Mouse (Mus musculus) embryonic facial prominence, embryonic 11.5 days (tissue): ENCODE measurements around the gene Dusp18. TPM values are rescaled to one million over a fixed set of nuclear protein-coding genes. Genes with fewer than 3 reads are reported as not detected.

Source experiments
- ATAC-seq: fragments of 200-750 bp; cut with Nextera tagmentation; replicated peaks from 2 replicates; pipeline ENCODE4 v1.8.0; 2017; ENCODE audit warnings: low read depth; ENCODE audit not compliant: insufficient number of reproducible peaks, low FRiP score, low TSS enrichment
- DNase-seq: peaks from one replicate; pipeline ENCODE4 v3.0.0-alpha.2; 2015; ENCODE audit warnings: low spot score
- H3K27ac ChIP-seq: fragments of 300-500 bp; sonication (generic); replicated peaks from 2 replicates; pipeline ENCODE4 v1.5.1; 2014; ENCODE audit warnings: mild to moderate bottlenecking, low read depth, low read length, control low read depth
- H3K27me3 ChIP-seq: fragments of 300-500 bp; sonication (generic); 2 replicates; pipeline ENCODE4 v1.6.1; 2014; ENCODE audit warnings: mild to moderate bottlenecking, low read length, moderate library complexity, mixed read lengths; ENCODE audit not compliant: control insufficient read depth, insufficient read depth
- H3K36me3 ChIP-seq: fragments of 300-500 bp; sonication (generic); replicated peaks from 2 replicates; pipeline ENCODE4 v1.6.1; 2014; ENCODE audit warnings: low read depth, mild to moderate bottlenecking, low read length, moderate library complexity, mixed read lengths; ENCODE audit not compliant: control insufficient read depth, insufficient read depth
- H3K4me1 ChIP-seq: fragments of 300-500 bp; sonication (generic); 2 replicates; pipeline ENCODE4 v1.6.1; 2014; ENCODE audit warnings: low read length, mixed read lengths; ENCODE audit not compliant: control insufficient read depth, insufficient read depth
- H3K4me2 ChIP-seq: fragments of 300-500 bp; sonication (generic); 2 replicates; pipeline ENCODE4 v1.6.1; 2014; ENCODE audit warnings: low read depth, mild to moderate bottlenecking, control low read depth, low read length, moderate library complexity
- H3K4me3 ChIP-seq: fragments of 300-500 bp; sonication (generic); 2 replicates; pipeline ENCODE4 v1.5.1; 2014; ENCODE audit warnings: low read depth, low read length, control low read depth
- H3K9ac ChIP-seq: fragments of 300-500 bp; sonication (generic); replicated peaks from 2 replicates; pipeline ENCODE4 v1.6.1; 2014; ENCODE audit warnings: mild to moderate bottlenecking, control low read depth, low read length
- H3K9me3 ChIP-seq: fragments of 300-500 bp; sonication (generic); replicated peaks from 2 replicates; pipeline ENCODE4 v1.6.1; 2016; ENCODE audit warnings: mild to moderate bottlenecking, low read length, inconsistent platforms, mixed read lengths; ENCODE audit not compliant: control insufficient read depth
- WGBS: fragments of 180-500 bp; shearing (Covaris S2); extraction: QIAGEN DNeasy Blood & Tissue Kit; methylation state at CpG from one replicate; pipeline ENCODE4 v1.1.7; 2014; 5-methylcytosine and 5-hydroxymethylcytosine counted together
- polyA plus RNA-seq: library from polyadenylated mRNA; unstranded; fragments of >200 nt; fragmentation: Nextera tagmentation; extraction: Ambion mirVana; gene quantifications from 2 replicates; pipeline ENCODE4 v1.2.1, GENCODE M21; 2014

Dusp18 gene
- polyA plus RNA-seq, 1 experiment from 2014 or later = 13.2 TPM

DNA sequence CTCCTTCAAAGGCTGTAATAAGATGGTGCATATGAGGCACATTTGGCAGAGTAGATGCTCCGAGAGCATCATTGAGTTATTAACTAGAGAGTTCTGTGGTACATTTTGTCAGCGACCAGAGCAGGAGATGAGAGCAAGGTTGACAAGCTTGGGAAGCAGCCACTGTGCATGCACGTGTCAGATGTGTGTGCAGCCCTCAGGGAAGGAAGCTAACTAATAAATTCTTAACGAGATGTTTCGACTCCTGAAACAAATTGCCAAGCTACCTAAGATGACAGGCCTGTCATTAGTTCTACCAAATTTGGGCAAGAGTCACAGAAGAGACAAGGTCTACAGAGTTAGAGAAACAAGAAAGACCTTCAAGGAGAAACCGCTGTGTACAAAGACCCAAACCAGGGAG is 30.7 kb upstream of the Dusp18 start:
- Histone ChIP-seq H3K4me2 (peak overlapping the region; percentile 80), H3K4me1 (peaks cover 3% of the 10 kb centered on the region; the same call in 1 of the 2 replicates), H3K9me3 (no peaks in the 10 kb centered on the region), H3K27me3 (peaks cover 7% of the 10 kb centered on the region; the same call in 1 of the 2 replicates), H3K4me3 (peak overlapping the region; percentile 48), H3K36me3 (no peaks in the 10 kb centered on the region), H3K9ac (peak overlapping the region; percentile 50; the same call in 1 of the 2 replicates), H3K27ac (no peak overlapping the region)
- ATAC-seq (no peak), DNase-seq (peak; percentile 26)
- 37% methylated on average over 6 of the region's 6 CpGs for WGBS

DNA sequence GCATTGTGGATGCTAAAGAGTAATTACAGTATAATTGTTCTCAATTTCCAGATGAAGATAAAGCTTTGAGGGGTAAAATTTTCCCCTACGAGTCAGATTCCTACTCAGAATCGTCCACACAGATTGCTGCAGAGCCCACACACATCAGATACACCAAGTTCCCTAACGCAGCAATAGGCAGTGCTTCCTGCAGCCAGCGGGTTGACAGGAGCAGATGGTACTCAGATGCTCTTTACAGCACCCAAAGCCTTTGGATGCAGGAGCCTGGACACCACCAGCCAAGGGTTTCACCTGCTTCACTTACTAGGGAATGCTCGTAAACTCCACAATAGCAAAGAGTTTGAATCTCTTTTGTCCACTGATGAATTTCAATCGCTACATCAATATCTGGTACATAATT is 18.6 kb upstream of the Dusp18 start:
- H3K4me2 ChIP-seq = no peak overlapping the region
- no peak overlapping the region for H3K4me3 ChIP-seq
- H3K9me3 ChIP-seq = no peaks in the 10 kb centered on the region
- H3K27me3 ChIP-seq = no peaks in the 10 kb centered on the region
- ATAC-seq = no peak
- no peaks in the 10 kb centered on the region for H3K4me1 ChIP-seq
- H3K27ac ChIP-seq = no peak overlapping the region
- H3K36me3 ChIP-seq = no peaks in the 10 kb centered on the region
- no peak for DNase-seq
- no peak overlapping the region for H3K9ac ChIP-seq
- 74% methylated on average over 6 of the region's 6 CpGs for WGBS

DNA sequence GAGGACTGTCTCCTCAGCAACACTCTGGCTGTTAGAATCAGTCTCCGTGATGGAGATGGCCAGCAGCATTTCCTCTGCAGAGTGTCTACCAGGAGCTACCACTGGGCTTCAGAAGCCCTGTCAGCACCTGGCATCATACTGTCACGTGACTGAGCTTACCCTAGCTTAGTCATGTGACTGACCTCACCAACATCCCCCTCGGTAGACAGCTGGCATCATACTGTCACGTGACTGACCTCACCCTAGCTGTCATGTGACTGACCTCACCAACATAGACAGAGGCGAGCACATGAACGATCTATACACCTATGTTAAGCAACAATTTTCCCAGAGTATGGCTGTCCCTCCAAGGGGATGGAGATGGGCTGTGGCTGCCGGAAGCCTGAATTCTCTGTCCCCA is 16.4 kb upstream of the Dusp18 start:
- Histone ChIP-seq H3K9ac (no peak overlapping the region), H3K27ac (no peak overlapping the region), H3K4me1 (no peaks in the 10 kb centered on the region), H3K27me3 (no peaks in the 10 kb centered on the region), H3K4me3 (no peak overlapping the region), H3K9me3 (no peaks in the 10 kb centered on the region), H3K4me2 (no peak overlapping the region), H3K36me3 (no peaks in the 10 kb centered on the region)
- 73% methylated on average over 7 of the region's 7 CpGs for WGBS
- no peak for DNase-seq
- no peak for ATAC-seq

- Histone ChIP-seq H3K4me3 (no peak overlapping the region), H3K4me1 (no peaks in the 10 kb centered on the region), H3K4me2 (no peak overlapping the region), H3K9ac (no peak overlapping the region), H3K27ac (no peak overlapping the region), H3K9me3 (no peaks in the 10 kb centered on the region), H3K27me3 (no peaks in the 10 kb centered on the region), H3K36me3 (no peaks in the 10 kb centered on the region)
- whole genome bisulfite sequencing = 36% methylated on average over 2 of the region's 2 CpGs
- ATAC-seq (no peak), DNase-seq (peak; percentile 87)
Observed at GRCm38 (mm10) chr11:3879836-3880235, 15.2 kb upstream of the Dusp18 start.

DNA sequence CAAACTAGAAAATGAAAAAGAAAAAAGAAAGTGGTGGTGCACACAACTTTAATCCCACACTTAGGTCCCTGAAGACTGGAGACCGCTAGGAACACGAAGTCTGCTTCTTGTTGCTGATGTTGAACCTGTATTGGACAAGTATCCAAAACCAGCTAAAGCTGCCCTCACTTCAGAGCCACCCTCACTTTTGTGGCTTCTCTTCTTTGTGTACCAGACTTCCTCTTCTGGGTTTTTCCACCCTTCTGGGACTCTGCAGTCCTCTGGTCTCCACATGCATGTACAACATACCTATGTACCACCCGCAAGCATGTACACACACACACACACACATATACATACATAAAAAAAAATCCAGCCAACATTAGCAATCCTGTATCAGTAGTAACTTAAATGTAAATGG is 11.3 kb upstream of the Dusp18 start:
- no peak for ATAC-seq
- 88% methylated on average over 3 of the region's 3 CpGs for WGBS
- no peak overlapping the region for H3K4me3 ChIP-seq

GRCm38 (mm10) chr11:3887331-3887730 is 7.7 kb upstream of the Dusp18 start:
- Histone ChIP-seq H3K36me3 (no peaks in the 10 kb centered on the region), H3K9me3 (no peaks in the 10 kb centered on the region), H3K4me2 (no peak overlapping the region), H3K27me3 (no peaks in the 10 kb centered on the region), H3K9ac (no peak overlapping the region), H3K27ac (no peak overlapping the region), H3K4me3 (no peak overlapping the region), H3K4me1 (no peaks in the 10 kb centered on the region)
- WGBS = 76% methylated on average over 5 of the region's 5 CpGs
- DNase-seq (no peak), ATAC-seq (no peak)

More for the DNA sequence above, 11.3 kb upstream of the Dusp18 start:
- Histone ChIP-seq H3K27ac (no peak overlapping the region), H3K9me3 (no peaks in the 10 kb centered on the region), H3K4me1 (no peaks in the 10 kb centered on the region), H3K9ac (no peak overlapping the region), H3K27me3 (no peaks in the 10 kb centered on the region), H3K36me3 (no peaks in the 10 kb centered on the region), H3K4me2 (no peak overlapping the region)
- DNase-seq = no peak

DNA sequence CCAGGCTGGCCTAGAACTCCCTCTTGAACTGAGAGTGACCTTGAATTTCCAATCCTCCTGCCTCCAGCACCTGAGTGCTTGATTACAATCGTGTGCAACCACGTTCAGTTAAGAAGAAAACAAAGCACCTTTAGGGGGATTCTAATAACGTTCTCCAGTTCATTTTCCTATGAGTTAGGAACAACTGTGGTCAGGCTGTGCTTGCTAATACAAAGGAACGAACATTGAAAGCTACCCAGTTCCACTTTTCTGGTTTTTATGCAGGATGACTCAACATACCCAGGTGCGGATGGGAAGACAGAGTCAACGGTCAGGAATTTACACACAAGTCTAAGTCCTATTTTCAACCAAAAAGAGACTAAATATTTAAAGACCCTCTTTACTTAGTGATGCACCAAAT is 1.1 kb upstream of the Dusp18 start:
- ATAC-seq = no peak
- WGBS = 82% methylated on average over 6 of the region's 6 CpGs
- no peaks in the 10 kb centered on the region for H3K36me3 ChIP-seq
- no peak overlapping the region for H3K27ac ChIP-seq
- no peak overlapping the region for H3K4me2 ChIP-seq
- H3K9ac ChIP-seq = no peak overlapping the region
- no peak for DNase-seq
- no peak overlapping the region for H3K4me3 ChIP-seq
- H3K9me3 ChIP-seq = no peaks in the 10 kb centered on the region
- no peaks in the 10 kb centered on the region for H3K4me1 ChIP-seq
- H3K27me3 ChIP-seq = no peaks in the 10 kb centered on the region

DNA sequence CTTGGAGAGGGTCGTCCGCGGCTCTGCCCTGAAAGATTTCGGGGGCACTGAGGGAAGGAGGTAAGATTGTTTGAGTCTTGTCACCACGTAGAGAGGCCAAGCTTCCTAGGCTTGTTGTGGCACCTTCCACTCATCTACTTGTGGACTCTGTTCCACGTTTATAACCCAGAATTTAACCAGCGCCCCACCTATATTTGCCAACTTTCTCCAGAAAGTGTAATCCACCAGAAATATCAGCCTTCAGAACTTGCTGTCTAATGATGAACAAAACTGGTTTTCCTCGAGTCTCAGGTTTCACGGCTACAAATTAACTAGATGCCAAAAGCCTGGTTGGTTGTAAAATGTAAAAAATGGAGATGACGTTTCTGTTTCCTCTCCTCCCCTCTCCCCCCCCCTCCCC is 418 bp downstream of the Dusp18 start:
- H3K4me2 ChIP-seq = peak overlapping the region; percentile 69
- H3K9ac ChIP-seq = peak overlapping the region; percentile 66
- peak overlapping the region; percentile 70 for H3K27ac ChIP-seq
- peak; percentile 53 for DNase-seq
- no peaks in the 10 kb centered on the region for H3K36me3 ChIP-seq
- H3K9me3 ChIP-seq = no peaks in the 10 kb centered on the region
- H3K4me1 ChIP-seq = no peaks in the 10 kb centered on the region
- no peaks in the 10 kb centered on the region for H3K27me3 ChIP-seq
- ATAC-seq = peak; percentile 3; the same call in 1 of the 2 replicates
- H3K4me3 ChIP-seq = peak overlapping the region; percentile 44
- WGBS = 7% methylated on average over 10 of the region's 10 CpGs
